Mouse (Mus musculus): ENCODE data around the gene Zbtb45. TPM values are rescaled to one million over a fixed set of nuclear protein-coding genes. Genes with fewer than 3 reads are reported as not detected.

Zbtb45 gene
- polyA plus RNA-seq, 1 experiment from 2014 or later: 29.4 TPM

GRCm38 (mm10) chr7:13033451-13034147 lies 23.8 kb upstream of the Zbtb45 start:
- WGBS: 42% methylated on average over 13 of the region's 13 CpGs
- no peaks in the 10 kb centered on the region for H3K9me3 ChIP-seq (replicated peaks)
- peak overlapping the region; percentile 95 for H3K27ac ChIP-seq (replicated peaks)
- H3K9ac ChIP-seq: peak overlapping the region; percentile 67
- H3K4me2 ChIP-seq (replicated peaks): peak overlapping the region; percentile 84
- H3K36me3 ChIP-seq: peaks cover 68% of the 10 kb centered on the region
- H3K27me3 ChIP-seq: no peaks in the 10 kb centered on the region
- H3K4me1 ChIP-seq: peaks cover 42% of the 10 kb centered on the region
- H3K4me3 ChIP-seq (replicated peaks): peak overlapping the region; percentile 65
- ATAC-seq (ENCODE audit: insufficient number of reproducible peaks, low FRiP score, low TSS enrichment, low read depth): no peak

GRCm38 (mm10) chr7:13032541-13032940 lies 22.7 kb upstream of the Zbtb45 start:
- peaks cover 79% of the 10 kb centered on the region for H3K36me3 ChIP-seq
- no peak overlapping the region for H3K27ac ChIP-seq (replicated peaks)
- no peak for ATAC-seq (ENCODE audit: insufficient number of reproducible peaks, low FRiP score, low TSS enrichment, low read depth)
- H3K4me2 ChIP-seq (replicated peaks): no peak overlapping the region
- H3K27me3 ChIP-seq: no peaks in the 10 kb centered on the region
- peaks cover 41% of the 10 kb centered on the region for H3K4me1 ChIP-seq
- no peaks in the 10 kb centered on the region for H3K9me3 ChIP-seq (replicated peaks)
- WGBS: 89% methylated on average over 7 of the region's 7 CpGs
- H3K4me3 ChIP-seq (replicated peaks): no peak overlapping the region
- no peak overlapping the region for H3K9ac ChIP-seq

GRCm38 (mm10) chr7:13031983-13032382 lies 22.1 kb upstream of the Zbtb45 start:
- H3K9me3 ChIP-seq (replicated peaks): no peaks in the 10 kb centered on the region
- H3K9ac ChIP-seq: no peak overlapping the region
- no peak overlapping the region for H3K4me3 ChIP-seq (replicated peaks)
- peaks cover 44% of the 10 kb centered on the region for H3K4me1 ChIP-seq
- H3K27me3 ChIP-seq: no peaks in the 10 kb centered on the region
- H3K4me2 ChIP-seq (replicated peaks): no peak overlapping the region
- WGBS: 69% methylated on average over 2 of the region's 2 CpGs
- ATAC-seq (ENCODE audit: insufficient number of reproducible peaks, low FRiP score, low TSS enrichment, low read depth): no peak
- no peak overlapping the region for H3K27ac ChIP-seq (replicated peaks)
- peaks cover 84% of the 10 kb centered on the region for H3K36me3 ChIP-seq

GRCm38 (mm10) chr7:13031069-13031468 lies 21.2 kb upstream of the Zbtb45 start:
- Histone ChIP-seq H3K4me1 (peaks cover 44% of the 10 kb centered on the region), H3K9me3 (replicated peaks) (no peaks in the 10 kb centered on the region), H3K36me3 (peaks cover 89% of the 10 kb centered on the region), H3K9ac (no peak overlapping the region), H3K27ac (replicated peaks) (no peak overlapping the region), H3K27me3 (no peaks in the 10 kb centered on the region), H3K4me3 (replicated peaks) (no peak overlapping the region), H3K4me2 (replicated peaks) (no peak overlapping the region)
- WGBS: 74% methylated on average over 5 of the region's 5 CpGs
- ATAC-seq (ENCODE audit: insufficient number of reproducible peaks, low FRiP score, low TSS enrichment, low read depth): no peak

GRCm38 (mm10) chr7:13028986-13029385 lies 19.2 kb upstream of the Zbtb45 start:
- Histone ChIP-seq H3K9ac (no peak overlapping the region), H3K27me3 (no peaks in the 10 kb centered on the region), H3K9me3 (replicated peaks) (no peaks in the 10 kb centered on the region), H3K27ac (replicated peaks) (0 out of 2 replicates have a peak overlapping the region, but pooled peaks have one; percentile 11), H3K4me2 (replicated peaks) (no peak overlapping the region), H3K36me3 (peaks cover 84% of the 10 kb centered on the region), H3K4me1 (peaks cover 36% of the 10 kb centered on the region), H3K4me3 (replicated peaks) (no peak overlapping the region)
- ATAC-seq (ENCODE audit: insufficient number of reproducible peaks, low FRiP score, low TSS enrichment, low read depth): no peak
- WGBS: 94% methylated on average over 4 of the region's 4 CpGs

GRCm38 (mm10) chr7:13025511-13026112 lies 15.8 kb upstream of the Zbtb45 start:
- ATAC-seq (ENCODE audit: insufficient number of reproducible peaks, low FRiP score, low TSS enrichment, low read depth): no peak
- Histone ChIP-seq H3K36me3 (peaks cover 54% of the 10 kb centered on the region), H3K27ac (replicated peaks) (peak overlapping the region; percentile 100; the same call in 1 of the 2 replicates), H3K4me1 (peaks cover 26% of the 10 kb centered on the region), H3K9ac (peak overlapping the region; percentile 97), H3K9me3 (replicated peaks) (no peaks in the 10 kb centered on the region), H3K4me3 (replicated peaks) (peak overlapping the region; percentile 91), H3K27me3 (no peaks in the 10 kb centered on the region), H3K4me2 (replicated peaks) (peak overlapping the region; percentile 85)
- WGBS: 26% methylated on average over 4 of the region's 4 CpGs

GRCm38 (mm10) chr7:13024805-13025204 lies 15.0 kb upstream of the Zbtb45 start:
- H3K9ac ChIP-seq: peak overlapping the region; percentile 97
- peaks cover 26% of the 10 kb centered on the region for H3K4me1 ChIP-seq
- peak overlapping the region; percentile 85 for H3K4me2 ChIP-seq (replicated peaks)
- H3K27me3 ChIP-seq: no peaks in the 10 kb centered on the region
- peak overlapping the region; percentile 100 for H3K27ac ChIP-seq (replicated peaks)
- peak; percentile 68 for ATAC-seq (ENCODE audit: insufficient number of reproducible peaks, low FRiP score, low TSS enrichment, low read depth)
- no peaks in the 10 kb centered on the region for H3K9me3 ChIP-seq (replicated peaks)
- peaks cover 46% of the 10 kb centered on the region for H3K36me3 ChIP-seq
- WGBS: under 1% methylated on average over 42 of the region's 44 CpGs
- peak overlapping the region; percentile 91 for H3K4me3 ChIP-seq (replicated peaks)

- Histone ChIP-seq H3K9ac (peak overlapping the region; percentile 97), H3K27ac (replicated peaks) (peak overlapping the region; percentile 100), H3K9me3 (replicated peaks) (no peaks in the 10 kb centered on the region), H3K4me3 (replicated peaks) (peak overlapping the region; percentile 91), H3K36me3 (peaks cover 39% of the 10 kb centered on the region), H3K4me1 (peaks cover 26% of the 10 kb centered on the region), H3K27me3 (no peaks in the 10 kb centered on the region), H3K4me2 (replicated peaks) (peak overlapping the region; percentile 85)
- ATAC-seq (ENCODE audit: insufficient number of reproducible peaks, low FRiP score, low TSS enrichment, low read depth): peak; percentile 90
- under 1% methylated on average over 90 of the region's 95 CpGs for WGBS
Observed at GRCm38 (mm10) chr7:13023928-13024731, 14.3 kb upstream of the Zbtb45 start.

- peak; percentile 67 for ATAC-seq (ENCODE audit: insufficient number of reproducible peaks, low FRiP score, low TSS enrichment, low read depth)
- Histone ChIP-seq H3K27ac (replicated peaks) (peak overlapping the region; percentile 100), H3K9ac (peak overlapping the region; percentile 29), H3K27me3 (no peaks in the 10 kb centered on the region), H3K36me3 (peaks cover 27% of the 10 kb centered on the region), H3K4me2 (replicated peaks) (peak overlapping the region; percentile 85), H3K4me3 (replicated peaks) (peak overlapping the region; percentile 91), H3K4me1 (peaks cover 26% of the 10 kb centered on the region), H3K9me3 (replicated peaks) (no peaks in the 10 kb centered on the region)
- WGBS: 3% methylated on average over 31 of the region's 31 CpGs
Observed at GRCm38 (mm10) chr7:13022773-13023535, 13.1 kb upstream of the Zbtb45 start.

GRCm38 (mm10) chr7:13015217-13015616 lies 5.4 kb upstream of the Zbtb45 start:
- Histone ChIP-seq H3K9me3 (replicated peaks) (no peaks in the 10 kb centered on the region), H3K4me3 (replicated peaks) (no peak overlapping the region), H3K27me3 (no peaks in the 10 kb centered on the region), H3K36me3 (no peaks in the 10 kb centered on the region), H3K4me2 (replicated peaks) (no peak overlapping the region), H3K9ac (no peak overlapping the region), H3K27ac (replicated peaks) (no peak overlapping the region), H3K4me1 (peaks cover 4% of the 10 kb centered on the region)
- WGBS: 72% methylated on average over 1 of the region's 1 CpGs
- ATAC-seq (ENCODE audit: insufficient number of reproducible peaks, low FRiP score, low TSS enrichment, low read depth): no peak

All from embryonic facial prominence, embryonic 15.5 days (tissue).